Mouse (Mus musculus) activated CD4-positive, CD25-positive, alpha-beta regulatory T cell, adult 4 months (primary cell): ENCODE results near the gene Chrna1. TPM values are rescaled to one million over a fixed set of nuclear protein-coding genes. Genes with fewer than 3 reads are reported as not detected.

ENCODE experiments used
- ATAC-seq: one replicate; pipeline ENCODE4 v1.8.0; 2017
- polyA plus RNA-seq, 2 experiments: library from polyadenylated mRNA; unstranded; fragments of 100-300 nt; shearing (Covaris generic); gene quantifications; one replicate each; pipeline ENCODE4 v1.2.1; 2017

The Chrna1 gene
- polyA plus RNA-seq, 2 experiments from 2014 or later = not detected

GRCm38 (mm10) chr2:73514178-73514577, 66.0 kb downstream of the Chrna1 start:
- no peak for ATAC-seq

Other genes starting within 250 kb of the Chrna1 start
- 10 to 100 TPM; 15.1 to 19.5 TPM for gene Gpr155, start 193.8 kb downstream of the Chrna1 start, polyA plus RNA-seq
- gene Wipf1, start 50.6 kb downstream of the Chrna1 start, polyA plus RNA-seq = 10 to 100 TPM; 70.1 to 72.4 TPM
- gene Chn1, start 195.0 kb upstream of the Chrna1 start, polyA plus RNA-seq = not detected